Mouse (Mus musculus): ENCODE measurements at regions not wholly inside any gene's neighbourhood (a gene's known extent, or its start where the extent isn't known, plus 50 kb on each side); places are given as distances from the start of the nearest gene placed in this dataset.

GRCm38 (mm10) chr8:6572066-6572665, 1467.0 kb upstream of the Slc10a2 start:
- TF ChIP-seq POLR2A (IDR thresholded peaks at IDR 0.05; ENCODE audit: borderline replicate concordance, low read depth, low read length) (no peak), CTCF (IDR thresholded peaks at IDR 0.05; ENCODE audit: low read depth, low read length) (peak; percentile 70)

Measured in bone marrow macrophage, adult 2 months (primary cell).